Mouse (Mus musculus) cerebral cortex, adult 2 months (tissue): Measurements from ENCODE around the gene Mettl6.

Experiments used
- WGBS: fragments of 180-500 bp; shearing (Covaris S2); methylation state at CpG from one replicate; pipeline ENCODE4 v1.1.7; 2018; 5-methylcytosine and 5-hydroxymethylcytosine counted together

Gene Mettl6

GRCm38 (mm10) chr14:31494975-31495455, at the start of gene Mettl6:
Gene Mettl6 (minus strand): TSS chr14:31495040.
- under 1% methylated on average over 49 of the region's 49 CpGs for WGBS

- 91% methylated on average over 11 of the region's 11 CpGs for WGBS
These were observed 49.1 kb upstream of the Mettl6 start for GRCm38 (mm10) chr14:31543885-31544442.

- 37% methylated on average over 6 of the region's 6 CpGs for WGBS
These were observed 42.5 kb upstream of the Mettl6 start for GRCm38 (mm10) chr14:31537298-31537697.

GRCm38 (mm10) chr14:31532656-31533055, 37.8 kb upstream of the Mettl6 start:
- 74% methylated on average over 3 of the region's 3 CpGs for WGBS

- WGBS: 74% methylated on average over 12 of the region's 12 CpGs
These were observed 36.8 kb upstream of the Mettl6 start for GRCm38 (mm10) chr14:31531506-31532148.

- WGBS: 94% methylated on average over 4 of the region's 4 CpGs
These were observed 36.0 kb upstream of the Mettl6 start for GRCm38 (mm10) chr14:31530847-31531246.

GRCm38 (mm10) chr14:31525040-31525810, 30.4 kb upstream of the Mettl6 start:
- 89% methylated on average over 7 of the region's 7 CpGs for WGBS

- 82% methylated on average over 2 of the region's 2 CpGs for WGBS
These were observed 26.5 kb upstream of the Mettl6 start for GRCm38 (mm10) chr14:31521318-31521717.

- 30% methylated on average over 3 of the region's 3 CpGs for WGBS
These were observed 24.3 kb upstream of the Mettl6 start for GRCm38 (mm10) chr14:31519165-31519564.

- 95% methylated on average over 2 of the region's 2 CpGs for WGBS
These were observed 21.1 kb upstream of the Mettl6 start for GRCm38 (mm10) chr14:31515895-31516294.

- 63% methylated on average over 3 of the region's 3 CpGs for WGBS
These were observed 15.5 kb upstream of the Mettl6 start for GRCm38 (mm10) chr14:31510322-31510721.

GRCm38 (mm10) chr14:31509911-31510310, 15.1 kb upstream of the Mettl6 start:
- 94% methylated on average over 2 of the region's 2 CpGs for WGBS

- 81% methylated on average over 6 of the region's 6 CpGs for WGBS
These were observed 11.6 kb upstream of the Mettl6 start for GRCm38 (mm10) chr14:31506456-31506855.

GRCm38 (mm10) chr14:31503406-31503805, 8.6 kb upstream of the Mettl6 start:
- WGBS: 81% methylated on average over 13 of the region's 13 CpGs

- 90% methylated on average over 1 of the region's 1 CpGs for WGBS
These were observed 4.7 kb upstream of the Mettl6 start for GRCm38 (mm10) chr14:31499526-31499925.

GRCm38 (mm10) chr14:31496241-31496646, 1.4 kb upstream of the Mettl6 start:
- WGBS: 26% methylated on average over 7 of the region's 7 CpGs

GRCm38 (mm10) chr14:31495538-31495937, 698 bp upstream of the Mettl6 start:
- under 1% methylated on average over 8 of the region's 8 CpGs for WGBS

- WGBS: under 1% methylated on average over 37 of the region's 37 CpGs
These were observed 378 bp downstream of the Mettl6 start, which contains the start of gene Eaf1 for GRCm38 (mm10) chr14:31494349-31494974. Gene Eaf1 (plus strand): TSS chr14:31494399.

- WGBS: 29% methylated on average over 9 of the region's 9 CpGs
These were observed 939 bp downstream of the Mettl6 start for GRCm38 (mm10) chr14:31493901-31494300.

GRCm38 (mm10) chr14:31488055-31488454, 6.8 kb downstream of the Mettl6 start:
- WGBS: 94% methylated on average over 6 of the region's 6 CpGs

- 51% methylated on average over 4 of the region's 4 CpGs for WGBS
These were observed 8.4 kb downstream of the Mettl6 start for GRCm38 (mm10) chr14:31486465-31486864.

- 88% methylated on average over 5 of the region's 5 CpGs for WGBS
These were observed 12.4 kb downstream of the Mettl6 start for GRCm38 (mm10) chr14:31482417-31482816.
